Mouse (Mus musculus) neutrophil, adult 83 days (primary cell): ENCODE data around the gene Mettl1. TPM values are rescaled to one million over a fixed set of nuclear protein-coding genes. Genes with fewer than 3 reads are reported as not detected.

Experiments
- total RNA-seq, 2 experiments: library from RNA; stranded (reverse); gene quantifications; one replicate each; pipeline ENCODE4 v1.2.4; 2023

Mettl1 gene
- 1 to 10 TPM; 3.6 to 4.2 TPM for total RNA-seq

DNA sequence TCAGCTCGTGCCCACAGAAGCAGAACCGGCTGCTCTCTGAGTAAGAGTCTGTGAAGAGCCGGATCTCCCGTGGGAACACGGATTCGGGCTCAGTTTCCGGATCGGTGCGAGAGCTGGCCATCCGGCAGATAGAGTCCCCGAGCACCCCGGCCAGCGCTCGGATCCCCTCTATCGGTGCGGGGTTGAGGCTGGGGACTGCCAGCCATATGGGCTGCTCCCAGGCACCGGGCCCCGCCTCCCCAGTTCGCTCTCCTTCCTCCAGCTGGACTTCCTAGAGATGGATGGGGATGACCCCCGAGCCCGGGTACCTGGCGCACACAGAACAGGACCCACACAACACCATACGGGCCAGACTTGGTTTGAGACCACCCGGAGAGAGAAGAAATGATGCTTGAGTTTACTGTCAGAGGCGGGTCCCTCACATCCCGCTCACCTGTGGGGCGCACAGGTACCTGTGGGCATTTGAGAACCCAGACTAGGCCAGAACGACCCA, at the start of gene Mettl1, which contains the start of gene Eef1akmt3:
Gene Mettl1 (plus strand): TSS at position 141 of the 493 bp plus-strand sequence.
Gene Eef1akmt3 (minus strand): TSS at position 240 of the 493 bp plus-strand sequence.

DNA sequence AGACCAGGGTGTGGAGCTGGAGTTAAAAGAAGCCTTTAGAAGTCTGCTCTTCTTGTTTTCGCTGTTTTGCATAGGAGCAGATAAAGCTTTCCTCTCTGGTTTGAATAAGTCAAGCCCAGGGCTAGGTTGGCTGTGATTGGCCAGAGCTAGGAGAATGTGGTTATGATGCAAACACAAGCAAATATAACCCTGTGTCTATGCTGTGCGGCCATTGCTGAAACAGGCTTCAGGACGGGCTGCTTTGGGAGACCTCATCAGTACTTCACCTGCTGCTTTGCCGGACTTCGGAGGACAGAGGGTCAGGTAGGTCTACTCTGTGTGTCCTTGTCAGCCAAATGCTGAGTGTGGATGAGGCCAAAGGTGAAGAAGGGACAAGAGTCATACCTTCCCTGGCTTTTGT, 40.7 kb upstream of the Mettl1 start, which contains the start of gene Avil:
Gene Avil (plus strand): TSS at position 181 of the 400 bp plus-strand sequence.

DNA sequence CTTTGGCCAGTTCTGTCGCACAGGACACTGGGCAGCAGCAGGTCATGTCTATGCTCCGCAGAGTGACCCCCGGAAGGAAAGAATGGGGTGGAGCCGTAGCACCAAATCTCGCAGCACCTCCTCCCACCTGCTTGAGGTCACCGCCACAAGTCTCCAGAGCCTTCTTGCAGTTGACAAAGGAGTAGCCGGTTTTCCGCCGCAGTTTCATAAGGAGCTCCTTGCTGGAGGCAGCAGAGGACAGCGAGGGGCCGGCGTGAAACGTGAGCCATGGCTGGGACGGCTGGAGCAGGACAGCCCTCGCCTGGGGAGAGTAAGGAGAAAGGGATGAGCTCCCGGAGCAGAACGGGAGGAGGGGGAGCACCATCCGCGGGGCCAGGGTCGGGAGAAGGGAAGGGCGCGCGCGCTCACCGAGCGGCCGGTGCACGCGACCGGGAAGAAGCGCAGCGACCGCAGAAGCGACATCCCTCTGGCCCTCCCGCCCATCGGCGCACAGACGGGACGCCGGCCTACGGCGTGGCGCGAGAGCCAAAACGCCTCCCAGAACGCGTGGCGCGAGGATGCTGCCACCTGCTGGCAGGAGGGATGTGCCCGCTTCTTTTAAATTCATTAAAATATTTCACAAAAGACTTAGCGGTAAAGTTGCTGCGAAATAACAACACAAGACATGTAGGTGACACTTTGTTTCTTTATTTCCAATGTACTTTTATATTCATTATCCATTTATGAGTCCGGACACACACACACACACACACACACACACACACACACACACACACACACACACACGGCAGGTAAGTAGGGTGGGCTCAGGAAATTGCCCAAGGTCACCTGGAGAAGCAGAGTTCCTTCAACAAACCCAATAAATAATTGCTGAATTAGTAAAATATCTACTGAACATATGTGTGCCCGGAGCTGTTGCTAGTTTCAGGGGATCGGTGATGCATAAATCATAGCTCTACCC, 10.6 kb upstream of the Mettl1 start, which contains the start of gene Tsfm:
Gene Tsfm (minus strand): TSS at position 505 of the 961 bp plus-strand sequence.

DNA sequence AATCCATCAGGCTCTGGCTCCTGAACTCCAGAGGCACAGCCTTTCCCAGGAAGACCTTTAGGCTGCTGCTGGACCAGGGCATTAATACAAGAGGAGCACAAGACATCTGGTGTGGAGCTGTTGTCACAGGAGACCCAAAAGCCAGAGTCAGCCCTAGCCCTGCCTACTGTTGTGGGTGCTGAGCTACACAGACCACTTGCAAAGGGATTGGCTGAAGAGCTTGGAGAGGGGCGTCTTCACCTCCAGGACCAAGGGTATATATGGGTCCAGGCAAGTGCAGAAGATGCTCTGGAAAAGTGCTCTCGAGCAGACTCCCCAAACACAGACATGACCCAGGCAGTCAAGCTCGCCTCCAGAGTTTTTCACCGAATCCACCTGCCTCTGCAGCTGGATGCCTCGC, 6.7 kb downstream of the Mettl1 start, which contains the start of gene Cyp27b1:
Gene Cyp27b1 (plus strand): TSS at position 297 of the 400 bp plus-strand sequence.

DNA sequence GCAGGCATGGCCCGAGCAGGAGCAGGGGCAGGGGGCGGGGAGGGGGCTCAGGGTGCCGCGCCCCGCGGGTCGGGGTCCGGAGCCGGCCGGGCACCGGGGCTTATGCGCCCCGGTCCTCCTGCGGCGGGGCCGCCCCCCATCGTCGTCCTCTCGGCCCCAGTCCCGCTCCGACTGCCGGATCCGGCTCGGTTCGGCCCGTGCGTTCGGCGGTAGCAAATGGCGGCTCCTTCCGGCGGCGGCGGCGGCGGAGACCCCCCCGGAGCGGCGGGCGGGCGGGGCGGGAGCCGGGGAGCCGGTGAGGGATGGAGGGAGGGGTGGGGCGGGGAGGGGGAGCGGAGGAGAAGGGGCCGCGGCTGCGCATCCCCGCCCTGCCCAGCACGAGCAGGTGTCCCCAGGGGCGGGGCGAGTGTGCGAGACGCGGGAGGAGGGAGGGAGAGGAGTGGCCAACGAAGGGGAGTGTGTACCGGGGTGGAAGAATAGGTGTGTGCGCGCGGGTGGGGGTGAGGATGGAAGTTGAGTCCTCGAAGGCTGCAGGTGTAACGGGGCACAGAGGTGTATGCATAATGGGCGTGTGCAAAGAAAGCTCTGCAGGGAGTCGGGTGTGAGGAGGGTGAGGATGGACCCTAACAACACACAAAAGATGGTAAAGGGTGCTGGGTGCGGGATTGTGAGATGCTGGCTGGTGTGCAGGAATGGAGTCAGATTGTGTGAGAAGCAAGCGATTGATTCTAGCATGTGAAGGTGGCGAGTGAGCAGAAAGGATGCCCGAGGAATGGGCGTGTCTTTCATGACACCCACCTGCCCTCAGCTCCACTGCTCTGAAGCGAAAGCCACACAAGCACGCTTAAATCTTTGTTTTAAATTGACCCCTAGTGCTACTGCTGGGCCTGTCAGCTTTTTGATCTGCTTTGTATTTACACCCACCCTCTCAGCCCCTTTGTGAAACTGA, 19.0 kb downstream of the Mettl1 start, which contains the start of gene March9:
Gene March9 (minus strand): TSS at position 217 of the 949 bp plus-strand sequence.

DNA sequence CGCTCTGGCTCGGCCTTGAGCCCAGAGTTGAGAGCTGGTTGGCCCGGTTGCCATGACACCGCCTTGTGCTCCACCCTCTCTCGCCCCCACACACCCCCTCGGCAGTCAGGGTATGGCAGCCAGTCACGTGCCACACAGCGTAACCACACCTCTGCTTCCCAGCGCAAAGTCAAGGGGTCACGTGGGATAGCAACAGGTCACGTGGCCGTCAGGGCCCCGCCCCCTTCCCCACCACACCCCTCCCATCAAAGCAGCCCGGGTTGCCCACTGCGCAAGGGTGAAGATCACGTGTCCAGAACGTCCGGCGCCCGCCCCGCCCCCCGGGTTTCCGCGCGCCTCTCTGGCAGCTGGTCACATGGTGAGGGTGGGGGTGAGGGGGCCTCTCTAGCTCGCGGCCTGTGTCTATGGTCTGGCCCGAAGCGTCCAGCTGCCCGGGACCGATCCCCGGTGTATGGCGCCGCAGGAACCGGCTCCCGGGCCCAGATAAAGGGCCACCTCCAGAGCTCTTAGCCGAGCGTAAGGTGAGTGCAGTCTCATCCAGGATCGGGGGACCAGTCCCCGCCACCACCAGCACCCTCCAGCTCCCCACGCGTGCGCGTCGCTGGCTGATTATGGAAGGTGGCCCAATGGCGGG, 22.1 kb downstream of the Mettl1 start, which contains the start of gene Cdk4:
Gene Cdk4 (plus strand): TSS at position 296 of the 634 bp plus-strand sequence.

DNA sequence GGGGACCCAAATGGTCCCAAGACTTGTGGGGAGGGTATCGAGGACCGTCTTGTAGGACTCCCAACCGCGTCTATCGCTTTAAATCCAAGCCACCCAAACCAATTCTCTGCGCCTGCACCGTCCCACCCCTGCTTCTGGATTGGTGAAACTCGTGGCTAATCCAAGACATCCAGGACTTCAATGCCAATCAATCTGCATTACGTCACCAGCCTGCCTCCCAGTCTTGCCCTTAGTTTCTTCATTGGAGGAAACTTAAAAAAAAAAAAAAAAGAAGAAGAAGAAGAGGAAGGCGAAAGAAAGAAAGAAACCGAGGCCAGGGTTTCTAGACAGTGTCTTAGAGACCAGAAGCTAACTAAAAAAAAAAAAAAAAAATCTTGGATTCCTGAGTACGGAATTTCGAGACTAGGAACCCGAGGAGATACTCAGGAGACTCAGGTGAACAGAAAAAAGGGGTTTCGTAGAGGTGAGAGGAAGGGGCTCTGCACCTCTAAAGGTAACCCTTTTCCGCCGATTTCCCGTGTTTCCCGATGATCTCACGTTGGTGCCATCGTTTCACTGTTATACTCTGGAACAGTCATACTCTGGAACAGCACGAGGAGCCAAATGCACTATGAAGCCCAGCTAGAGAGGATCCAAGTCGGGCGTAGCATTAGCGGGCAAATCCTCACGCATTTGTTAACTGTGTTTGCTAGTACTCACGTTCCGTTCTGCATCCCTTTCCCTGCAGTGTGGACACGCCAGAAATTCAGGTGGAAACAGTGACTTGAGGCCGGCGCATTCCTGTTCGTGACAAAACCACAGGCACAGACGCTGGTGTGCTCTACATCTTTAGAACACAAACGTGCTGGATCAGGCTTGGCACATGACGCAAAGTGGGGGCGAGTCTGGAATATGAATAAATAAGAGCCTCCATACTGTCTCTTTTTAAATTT, 29.2 kb downstream of the Mettl1 start, which contains the start of gene Tspan31:
Gene Tspan31 (minus strand): TSS at position 75 of the 932 bp plus-strand sequence.

DNA sequence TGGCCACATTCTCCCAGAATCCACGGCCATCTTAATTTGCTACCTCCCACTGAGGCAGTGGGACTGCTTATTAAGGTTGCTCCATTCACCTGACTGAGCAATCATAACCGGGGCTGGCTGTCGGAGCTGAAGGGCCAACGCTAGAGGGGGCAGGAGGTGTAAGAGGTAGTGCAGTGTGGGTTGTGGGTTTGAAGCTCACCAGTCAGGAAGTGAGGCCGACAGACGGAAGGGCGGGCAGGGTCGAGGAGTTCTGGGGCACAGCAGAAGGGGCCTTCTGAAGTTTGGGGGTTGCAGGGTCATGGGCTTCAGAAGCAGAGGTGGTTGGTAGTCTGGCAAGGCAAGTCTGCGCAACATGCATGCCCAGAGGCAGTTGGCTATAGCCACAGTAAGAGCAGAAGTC, 33.9 kb downstream of the Mettl1 start, which contains the start of gene Agap2:
Gene Agap2 (plus strand): TSS at position 205 of the 400 bp plus-strand sequence.

Other genes with a start within 250 kb of the Mettl1 start
- 1 to 10 TPM; 3.0 to 3.8 TPM for gene Atp23, start 140.1 kb upstream of the Mettl1 start, total RNA-seq
- 100 to 1,000 TPM in 1 of 2 experiments, 10 to 100 TPM in 1; 95.6 to 113 TPM for gene Ctdsp2, start 62.7 kb upstream of the Mettl1 start, total RNA-seq
- under 1 TPM in 1 of 2 experiments, not detected in 1; 0.22 TPM for gene Avil, start 40.7 kb upstream of the Mettl1 start, total RNA-seq
- 10 to 100 TPM; 11.1 to 11.3 TPM for gene Tsfm, start 10.6 kb upstream of the Mettl1 start, total RNA-seq
- gene Eef1akmt3, start 99 bp downstream of the Mettl1 start, total RNA-seq, result under 1 TPM in 1 of 2 experiments, not detected in 1; 0.20 TPM
- gene Cyp27b1, start 6.8 kb downstream of the Mettl1 start, total RNA-seq, result not detected
- under 1 TPM in 1 of 2 experiments, not detected in 1; 0.11 TPM for gene March9, start 18.8 kb downstream of the Mettl1 start, total RNA-seq
- gene Cdk4, start 22.1 kb downstream of the Mettl1 start, total RNA-seq, result 100 to 1,000 TPM; 139 to 142 TPM
- gene Tspan31, start 28.9 kb downstream of the Mettl1 start, total RNA-seq, result 10 to 100 TPM; 26.9 to 27.6 TPM
- 10 to 100 TPM; 45.3 to 49.2 TPM for gene Agap2, start 33.9 kb downstream of the Mettl1 start, total RNA-seq
- 100 to 1,000 TPM; 102 to 103 TPM for gene Os9, start 79.7 kb downstream of the Mettl1 start, total RNA-seq
- gene B4galnt1, start 123.8 kb downstream of the Mettl1 start, total RNA-seq, result 100 to 1,000 TPM in 1 of 2 experiments, 10 to 100 TPM in 1; 99.0 to 106 TPM
- gene Slc26a10, start 139.2 kb downstream of the Mettl1 start, total RNA-seq, result not detected
- 1 to 10 TPM; 1.1 to 1.6 TPM for gene Arhgef25, start 148.7 kb downstream of the Mettl1 start, total RNA-seq
- gene Dtx3, start 154.3 kb downstream of the Mettl1 start, total RNA-seq, result 10 to 100 TPM; 15.9 to 19.5 TPM
- gene Pip4k2c, start 170.2 kb downstream of the Mettl1 start, total RNA-seq, result 10 to 100 TPM; 24.4 to 25.8 TPM
- gene Kif5a, start 221.9 kb downstream of the Mettl1 start, total RNA-seq, result under 1 TPM; 0.22 to 0.42 TPM
- 100 to 1,000 TPM in 1 of 2 experiments, 10 to 100 TPM in 1; 98.1 to 101 TPM for gene Dctn2, start 225.0 kb downstream of the Mettl1 start, total RNA-seq
- 100 to 1,000 TPM; 134 to 135 TPM for gene Mbd6, start 247.6 kb downstream of the Mettl1 start, total RNA-seq